Mouse (Mus musculus) myocyte (in vitro differentiated cells): ENCODE measurements around the gene Tmem91.

Experiments
- CEBPB ChIP-seq: IDR thresholded peaks from 2 replicates; pipeline ENCODE4 v1.6.1; 2011; ENCODE audit warnings: mild to moderate bottlenecking, moderate library complexity; ENCODE audit not compliant: poor library complexity, insufficient read depth, severe bottlenecking
- E2F4 ChIP-seq: IDR thresholded peaks from one replicate; pipeline ENCODE4 v1.6.1; 2011; ENCODE audit warnings: mild to moderate bottlenecking, control low read depth, moderate library complexity; ENCODE audit not compliant: insufficient read depth
- MAX ChIP-seq: IDR thresholded peaks from one replicate; pipeline ENCODE4 v1.6.1; 2011; ENCODE audit warnings: low read depth, mild to moderate bottlenecking, control low read depth
- MYOD1 ChIP-seq, 3 experiments: IDR thresholded peaks; one replicate each; pipeline ENCODE4 v1.6.1; 2011; ENCODE audit warnings: control low read depth in 2 of 3, low read depth in 2 of 3, mild to moderate bottlenecking in 2 of 3, moderate library complexity in 1 of 3; ENCODE audit not compliant: insufficient read length in 2 of 3, control insufficient read depth in 1 of 3
- POLR2A ChIP-seq: IDR thresholded peaks from one replicate; pipeline ENCODE4 v1.6.1; 2011; ENCODE audit warnings: low read depth, mild to moderate bottlenecking, control low read depth, moderate library complexity; ENCODE audit not compliant: insufficient read length
- POLR2AphosphoS2 ChIP-seq: IDR thresholded peaks from one replicate; pipeline ENCODE4 v1.6.1; 2011; ENCODE audit warnings: low read depth, control low read depth; ENCODE audit not compliant: insufficient read length
- REST ChIP-seq: IDR thresholded peaks from one replicate; pipeline ENCODE4 v1.6.1; 2011; ENCODE audit warnings: mild to moderate bottlenecking, control low read depth, moderate library complexity; ENCODE audit not compliant: insufficient read depth, insufficient read length
- USF1 ChIP-seq: IDR thresholded peaks from one replicate; pipeline ENCODE4 v1.6.1; 2011; ENCODE audit warnings: low read depth, mild to moderate bottlenecking, control low read depth, moderate library complexity

DNA sequence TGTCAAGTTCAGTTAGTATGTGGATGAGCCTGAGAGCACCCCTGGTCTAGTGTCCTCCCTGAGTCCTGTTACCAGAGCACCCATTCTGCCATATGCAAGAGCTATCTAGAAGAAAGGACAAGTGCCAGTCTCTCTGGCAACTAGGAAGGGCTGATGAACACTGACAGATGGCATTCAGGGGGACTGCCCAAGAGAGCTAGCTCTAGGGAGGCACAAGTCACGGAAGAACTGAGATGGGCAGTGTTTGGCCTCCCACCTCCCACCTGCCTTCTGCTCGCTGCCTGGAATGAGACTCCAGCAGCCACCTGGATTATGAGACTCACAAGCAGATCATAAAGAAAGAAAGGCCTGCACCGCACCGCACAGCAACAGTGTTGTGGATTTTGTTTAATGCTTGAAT is 35.2 kb downstream of the Tmem91 start:
- no peak for TF ChIP-seq POLR2A
- no peak for TF ChIP-seq E2F4
- no peak for TF ChIP-seq CEBPB
- TF ChIP-seq USF1, result no peak
- no peak for TF ChIP-seq MYOD1 (IDR thresholded peaks at IDR 0.05; ENCODE audit: control insufficient read depth in 1 of 3, insufficient read length in 2 of 3, low read depth in 2 of 3)
- no peak for TF ChIP-seq REST
- TF ChIP-seq MAX, result no peak
- TF ChIP-seq POLR2AphosphoS2, result no peak
